In the genomic region with DNA sequence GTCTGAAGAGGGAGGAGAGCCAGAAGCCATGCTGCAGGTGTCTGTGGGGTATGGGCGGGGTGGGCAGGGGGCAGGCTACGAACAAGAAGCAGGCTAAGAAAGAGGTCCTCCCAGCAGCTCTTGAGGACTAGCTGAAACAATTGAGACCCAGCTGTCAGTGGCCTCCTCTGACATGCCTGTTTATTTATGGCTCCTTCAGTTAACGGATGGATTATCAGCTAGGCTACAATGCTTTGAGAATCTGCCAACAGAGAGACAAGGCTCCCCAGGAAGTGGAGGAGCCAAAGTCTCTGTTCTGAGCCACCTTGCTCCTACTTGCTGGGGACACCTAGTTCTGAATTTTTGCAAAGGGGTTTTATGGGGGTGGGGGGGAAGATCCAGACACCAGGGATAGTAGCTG, we compare ENCODE assay signal across 17 mouse cellular contexts. TPM values are rescaled to one million over a fixed set of nuclear protein-coding genes. Genes with fewer than 3 reads are reported as not detected.
DNase-seq lines count a peak whose midpoint lies in the region; ATAC-seq and TF ChIP-seq lines count a peak whose summit lies in the region.
"Had no signal": no experiment of that assay in that cellular context is flagged by ENCODE, and none has a peak within 500 bp of the region (broad histone marks: within the 10 kb centered on the region; RNA-seq: fewer than 3 reads in every experiment).

No protein-coding gene starts in this region.

- 24% methylated on average over 3 of the region's 3 CpGs for WGBS in heart, embryonic 14.5 days
- WGBS in liver, postnatal 0 days (ENCODE audit: insufficient replicate concordance): 48% methylated on average over 3 of the region's 3 CpGs
- WGBS in liver, embryonic 12.5 days (ENCODE audit: insufficient replicate concordance): 46% methylated on average over 3 of the region's 3 CpGs

- intact Hi-C loops in gastrocnemius, adult 2 months (cut with DNase I): loop anchor here (10.0 kb wide), 1 partner anchor 222 kb away; no protein-coding TSS in a partner anchor

- H3K36me3 ChIP-seq in heart, embryonic 14.5 days (ENCODE audit: control insufficient read depth, insufficient read depth, low read length): peaks cover 74% of the 10 kb centered on the region
- peaks cover 9% of the 10 kb centered on the region for H3K36me3 ChIP-seq in liver, postnatal 0 days (replicated peaks; ENCODE audit: insufficient read depth, low read length)
- H3K36me3 ChIP-seq in liver, embryonic 12.5 days: peaks cover 11% of the 10 kb centered on the region
- H3K36me3 ChIP-seq: forebrain, embryonic 15.5 days; hindbrain, embryonic 15.5 days had no signal

- H3K4me3 ChIP-seq in gastrocnemius, adult 2 months: 0 out of 2 replicates have a peak overlapping the region, but pooled peaks have one; percentile 9
- no peak overlapping the region for H3K4me3 ChIP-seq in heart, embryonic 14.5 days (ENCODE audit: control insufficient read depth in 1 of 2, insufficient read depth in 1 of 2, low read depth in 1 of 2, low read length in 2 of 2)
- no peak overlapping the region for H3K4me3 ChIP-seq in liver, postnatal 0 days (ENCODE audit: low read depth, low read length)
- H3K4me3 ChIP-seq in liver, embryonic 12.5 days: no peak overlapping the region
- H3K4me3 ChIP-seq: embryonic facial prominence, embryonic 12.5 days; forebrain, embryonic 15.5 days; hindbrain, embryonic 15.5 days had no signal

- TF ChIP-seq CTCF in gastrocnemius, adult 2 months (IDR thresholded peaks at IDR 0.05): no peak
- TF ChIP-seq CTCF in liver, postnatal 0 days (IDR thresholded peaks at IDR 0.05; ENCODE audit: low read depth): no peak

- no peak overlapping the region for H3K9ac ChIP-seq in heart, embryonic 14.5 days (ENCODE audit: low read length)
- no peak overlapping the region for H3K9ac ChIP-seq in liver, postnatal 0 days (replicated peaks)
- H3K9ac ChIP-seq in liver, embryonic 12.5 days: no peak overlapping the region
- H3K9ac ChIP-seq: embryonic facial prominence, embryonic 12.5 days; forebrain, embryonic 15.5 days; hindbrain, embryonic 15.5 days had no signal

- no peak for ATAC-seq in heart, embryonic 14.5 days (ENCODE audit: insufficient number of reproducible peaks, insufficient read depth, low FRiP score, low read depth)
- no peak for ATAC-seq in liver, postnatal 0 days
- no peak for ATAC-seq in liver, embryonic 12.5 days
- ATAC-seq: activated CD4-positive, CD25-positive, alpha-beta regulatory T cell, adult 4 months; forebrain, embryonic 15.5 days; intestine, postnatal 0 days; Patski had no signal

- no peaks in the 10 kb centered on the region for H3K9me3 ChIP-seq in heart, embryonic 14.5 days (ENCODE audit: control insufficient read depth, low read length)
- no peaks in the 10 kb centered on the region for H3K9me3 ChIP-seq in liver, postnatal 0 days (ENCODE audit: low read length)
- no peaks in the 10 kb centered on the region for H3K9me3 ChIP-seq in liver, embryonic 12.5 days (replicated peaks)
- H3K9me3 ChIP-seq: embryonic facial prominence, embryonic 12.5 days; forebrain, embryonic 15.5 days; hindbrain, embryonic 15.5 days had no signal

- no peak overlapping the region for H3K27ac ChIP-seq in gastrocnemius, adult 2 months
- H3K27ac ChIP-seq in heart, embryonic 14.5 days (replicated peaks in 1 of 2; ENCODE audit: control insufficient read depth in 1 of 2, insufficient read depth in 1 of 2, low read depth in 2 of 2, low read length in 2 of 2): peak overlapping the region; percentile 65 to 66
- H3K27ac ChIP-seq in liver, postnatal 0 days (ENCODE audit: low read depth): no peak overlapping the region
- H3K27ac ChIP-seq in liver, embryonic 12.5 days: no peak overlapping the region
- H3K27ac ChIP-seq: embryonic facial prominence, embryonic 12.5 days; forebrain, embryonic 15.5 days; hindbrain, embryonic 15.5 days had no signal

- H3K27me3 ChIP-seq in heart, embryonic 14.5 days (ENCODE audit: control insufficient read depth, insufficient read depth, low read length): no peaks in the 10 kb centered on the region
- H3K27me3 ChIP-seq in liver, postnatal 0 days (ENCODE audit: insufficient read depth, low read length): no peaks in the 10 kb centered on the region
- peaks cover 15% of the 10 kb centered on the region; the same call in 1 of the 2 replicates for H3K27me3 ChIP-seq in liver, embryonic 12.5 days (replicated peaks)
- H3K27me3 ChIP-seq: embryonic facial prominence, embryonic 12.5 days; forebrain, embryonic 15.5 days; hindbrain, embryonic 15.5 days; Patski had no signal

- peaks cover 11 to 18% of the 10 kb centered on the region in 2 experiments for H3K4me1 ChIP-seq in heart, embryonic 14.5 days (ENCODE audit: control insufficient read depth in 2 of 2, insufficient read depth in 2 of 2, low read length in 2 of 2)
- H3K4me1 ChIP-seq in liver, postnatal 0 days (ENCODE audit: insufficient read depth): no peaks in the 10 kb centered on the region
- peaks cover 5% of the 10 kb centered on the region; the same call in 1 of the 2 replicates for H3K4me1 ChIP-seq in liver, embryonic 12.5 days
- H3K4me1 ChIP-seq: embryonic facial prominence, embryonic 12.5 days; forebrain, embryonic 15.5 days; hindbrain, embryonic 15.5 days had no signal

- no peak overlapping the region for H3K4me2 ChIP-seq in heart, embryonic 14.5 days (ENCODE audit: low read length)
- no peak overlapping the region for H3K4me2 ChIP-seq in liver, postnatal 0 days (ENCODE audit: low read depth, low read length)
- no peak overlapping the region for H3K4me2 ChIP-seq in liver, embryonic 12.5 days
- H3K4me2 ChIP-seq: embryonic facial prominence, embryonic 12.5 days; forebrain, embryonic 15.5 days; hindbrain, embryonic 15.5 days had no signal

- no peak for DNase-seq in gastrocnemius, adult 2 months
- no peak for DNase-seq in gastrocnemius, adult 8-10 months (ENCODE audit: low spot score in 2 of 2)
- DNase-seq in heart, adult 11 months: no peak
- DNase-seq in liver, postnatal 0 days: no peak
- DNase-seq in adrenal gland, postnatal 25 days: no peak
- DNase-seq: adrenal gland, postnatal 36 days; gastrocnemius, postnatal 14 days; heart, postnatal 14 days; kidney, adult 8-10 months had no signal

- peak; percentile 52; the same call in 1 of the 2 replicates for TF ChIP-seq EP300 in liver, postnatal 0 days (IDR thresholded peaks at IDR 0.05; ENCODE audit: low read depth)

RNA-seq across cellular contexts. Expression of a gene that starts 36.5 kb away (rescaled TPM):
- total RNA-seq in gastrocnemius, adult 2 months (2021): 100 to 1,000 TPM; 676 to 777 TPM
- total RNA-seq in gastrocnemius, adult 8-10 months (2022): 100 to 1,000 TPM; 276 to 604 (median 428) TPM
- polyA plus RNA-seq in heart, embryonic 14.5 days (2014; fragmentation: Nextera tagmentation; extraction: Ambion mirVana): 328 and 342 TPM in 2 replicates
- 56.1 and 59.7 TPM in 2 replicates for polyA plus RNA-seq in liver, postnatal 0 days (2015; fragmentation: Nextera tagmentation; extraction: Ambion mirVana)
- 76.8 and 80.4 TPM in 2 replicates for polyA plus RNA-seq in liver, embryonic 12.5 days (2016; fragmentation: Nextera tagmentation; extraction: Ambion mirVana)
- total RNA-seq in adrenal gland, postnatal 25 days (2021): 181 and 185 TPM in 2 replicates

RNA-seq across cellular contexts. Expression of a gene that starts 44.1 kb away (rescaled TPM):
- total RNA-seq in gastrocnemius, adult 2 months (2021): 10 to 100 TPM; 17.1 to 30.1 TPM
- 10 to 100 TPM; 25.3 to 27.8 (median 26.6) TPM for total RNA-seq in gastrocnemius, adult 8-10 months (2022)
- 40.3 and 46.7 TPM in 2 replicates for polyA plus RNA-seq in heart, embryonic 14.5 days (2014; fragmentation: Nextera tagmentation; extraction: Ambion mirVana)
- polyA plus RNA-seq in liver, postnatal 0 days (2015; fragmentation: Nextera tagmentation; extraction: Ambion mirVana): 77.1 and 86.3 TPM in 2 replicates
- 134 TPM in 2 replicates for polyA plus RNA-seq in liver, embryonic 12.5 days (2016; fragmentation: Nextera tagmentation; extraction: Ambion mirVana)
- 42.9 and 45.4 TPM in 2 replicates for total RNA-seq in adrenal gland, postnatal 25 days (2021)

Comparison
In these comparisons a context has a peak if more than half of its experiments do, and no peak if none do; other contexts are left out.
1. H3K27ac ChIP-seq: peak in heart, embryonic 14.5 days (2 of 2); none in gastrocnemius, adult 2 months (single experiment), liver, postnatal 0 days (single experiment) and liver, embryonic 12.5 days (single experiment).